Mouse (Mus musculus): ENCODE measurements at regions not wholly inside any gene's neighbourhood (a gene's known extent, or its start where the extent isn't known, plus 50 kb on each side); places are given as distances from the start of the nearest gene placed in this dataset.

- WGBS: 84% methylated on average over 5 of the region's 5 CpGs
- Histone ChIP-seq H3K4me2 (replicated peaks; ENCODE audit: low read depth, low read length) (no peak overlapping the region), H3K27ac (ENCODE audit: low read depth, low read length) (no peak overlapping the region), H3K27me3 (ENCODE audit: control insufficient read depth, insufficient read depth, low read length) (no peaks in the 10 kb centered on the region), H3K36me3 (ENCODE audit: control insufficient read depth, insufficient read depth, low read length) (no peaks in the 10 kb centered on the region), H3K4me3 (ENCODE audit: low read length) (no peak overlapping the region), H3K9ac (ENCODE audit: low read depth, low read length) (no peak overlapping the region), H3K9me3 (ENCODE audit: control insufficient read depth, low read length) (no peaks in the 10 kb centered on the region), H3K4me1 (ENCODE audit: control insufficient read depth, insufficient read depth, low read length) (no peaks in the 10 kb centered on the region)
- ATAC-seq (ENCODE audit: low FRiP score, low TSS enrichment): no peak
Measured at GRCm38 (mm10) chr5:28884746-28885365, 310.9 kb upstream of the Rnf32 start.

GRCm38 (mm10) chr5:28876199-28876598 lies 319.6 kb upstream of the Rnf32 start:
- Histone ChIP-seq H3K9ac (ENCODE audit: low read depth, low read length) (no peak overlapping the region), H3K4me1 (ENCODE audit: control insufficient read depth, insufficient read depth, low read length) (no peaks in the 10 kb centered on the region), H3K36me3 (ENCODE audit: control insufficient read depth, insufficient read depth, low read length) (no peaks in the 10 kb centered on the region), H3K4me2 (replicated peaks; ENCODE audit: low read depth, low read length) (no peak overlapping the region), H3K27me3 (ENCODE audit: control insufficient read depth, insufficient read depth, low read length) (no peaks in the 10 kb centered on the region), H3K27ac (ENCODE audit: low read depth, low read length) (no peak overlapping the region), H3K4me3 (ENCODE audit: low read length) (no peak overlapping the region), H3K9me3 (ENCODE audit: control insufficient read depth, low read length) (no peaks in the 10 kb centered on the region)
- ATAC-seq (ENCODE audit: low FRiP score, low TSS enrichment): no peak
- WGBS: 81% methylated on average over 8 of the region's 8 CpGs

- Histone ChIP-seq H3K36me3 (ENCODE audit: control insufficient read depth, insufficient read depth, low read length) (no peaks in the 10 kb centered on the region), H3K4me1 (ENCODE audit: control insufficient read depth, insufficient read depth, low read length) (no peaks in the 10 kb centered on the region), H3K9me3 (ENCODE audit: control insufficient read depth, low read length) (no peaks in the 10 kb centered on the region), H3K27me3 (ENCODE audit: control insufficient read depth, insufficient read depth, low read length) (no peaks in the 10 kb centered on the region), H3K4me2 (replicated peaks; ENCODE audit: low read depth, low read length) (no peak overlapping the region), H3K9ac (ENCODE audit: low read depth, low read length) (no peak overlapping the region), H3K4me3 (ENCODE audit: low read length) (no peak overlapping the region), H3K27ac (ENCODE audit: low read depth, low read length) (no peak overlapping the region)
- ATAC-seq (ENCODE audit: low FRiP score, low TSS enrichment): no peak
- WGBS: 86% methylated on average over 3 of the region's 3 CpGs
Measured at GRCm38 (mm10) chr5:28873600-28874265, 322.1 kb upstream of the Rnf32 start.

- Histone ChIP-seq H3K27me3 (ENCODE audit: control insufficient read depth, insufficient read depth, low read length) (no peaks in the 10 kb centered on the region), H3K4me3 (ENCODE audit: low read length) (no peak overlapping the region), H3K9ac (ENCODE audit: low read depth, low read length) (no peak overlapping the region), H3K4me1 (ENCODE audit: control insufficient read depth, insufficient read depth, low read length) (no peaks in the 10 kb centered on the region), H3K9me3 (ENCODE audit: control insufficient read depth, low read length) (no peaks in the 10 kb centered on the region), H3K27ac (ENCODE audit: low read depth, low read length) (no peak overlapping the region), H3K36me3 (ENCODE audit: control insufficient read depth, insufficient read depth, low read length) (no peaks in the 10 kb centered on the region), H3K4me2 (replicated peaks; ENCODE audit: low read depth, low read length) (no peak overlapping the region)
- no peak for ATAC-seq (ENCODE audit: low FRiP score, low TSS enrichment)
- WGBS: 82% methylated on average over 9 of the region's 9 CpGs
Measured at GRCm38 (mm10) chr5:28859604-28860371, 336.0 kb upstream of the Rnf32 start.

- no peak overlapping the region for H3K9ac ChIP-seq (ENCODE audit: low read depth, low read length)
- 78% methylated on average over 12 of the region's 12 CpGs for WGBS
Measured at GRCm38 (mm10) chr5:28838141-28838925, 357.5 kb upstream of the Rnf32 start.

GRCm38 (mm10) chr5:28819091-28819490 lies 352.0 kb upstream of the Shh start:
- no peaks in the 10 kb centered on the region for H3K9me3 ChIP-seq (ENCODE audit: control insufficient read depth, low read length)
- no peaks in the 10 kb centered on the region for H3K36me3 ChIP-seq (ENCODE audit: control insufficient read depth, insufficient read depth, low read length)
- WGBS: 90% methylated on average over 5 of the region's 5 CpGs
- no peaks in the 10 kb centered on the region for H3K27me3 ChIP-seq (ENCODE audit: control insufficient read depth, insufficient read depth, low read length)
- H3K9ac ChIP-seq (ENCODE audit: low read depth, low read length): no peak overlapping the region
- no peak for ATAC-seq (ENCODE audit: low FRiP score, low TSS enrichment)
- no peak overlapping the region for H3K4me3 ChIP-seq (ENCODE audit: low read length)
- H3K4me2 ChIP-seq (replicated peaks; ENCODE audit: low read depth, low read length): no peak overlapping the region
- H3K4me1 ChIP-seq (ENCODE audit: control insufficient read depth, insufficient read depth, low read length): no peaks in the 10 kb centered on the region
- no peak overlapping the region for H3K27ac ChIP-seq (ENCODE audit: low read depth, low read length)

More at GRCm38 (mm10) chr5:28838141-28838925, 357.5 kb upstream of the Rnf32 start:
- Histone ChIP-seq H3K27ac (ENCODE audit: low read depth, low read length) (no peak overlapping the region), H3K27me3 (ENCODE audit: control insufficient read depth, insufficient read depth, low read length) (no peaks in the 10 kb centered on the region), H3K4me1 (ENCODE audit: control insufficient read depth, insufficient read depth, low read length) (no peaks in the 10 kb centered on the region), H3K36me3 (ENCODE audit: control insufficient read depth, insufficient read depth, low read length) (no peaks in the 10 kb centered on the region), H3K4me2 (replicated peaks; ENCODE audit: low read depth, low read length) (no peak overlapping the region), H3K9me3 (ENCODE audit: control insufficient read depth, low read length) (no peaks in the 10 kb centered on the region), H3K4me3 (ENCODE audit: low read length) (no peak overlapping the region)
- ATAC-seq (ENCODE audit: low FRiP score, low TSS enrichment): no peak

- no peak for ATAC-seq (ENCODE audit: low FRiP score, low TSS enrichment)
- WGBS: 81% methylated on average over 5 of the region's 5 CpGs
- no peak overlapping the region for H3K9ac ChIP-seq (ENCODE audit: low read depth, low read length)
- no peak overlapping the region for H3K27ac ChIP-seq (ENCODE audit: low read depth, low read length)
- no peaks in the 10 kb centered on the region for H3K9me3 ChIP-seq (ENCODE audit: control insufficient read depth, low read length)
- no peaks in the 10 kb centered on the region for H3K4me1 ChIP-seq (ENCODE audit: control insufficient read depth, insufficient read depth, low read length)
- H3K4me3 ChIP-seq (ENCODE audit: low read length): no peak overlapping the region
- no peaks in the 10 kb centered on the region for H3K27me3 ChIP-seq (ENCODE audit: control insufficient read depth, insufficient read depth, low read length)
- no peaks in the 10 kb centered on the region for H3K36me3 ChIP-seq (ENCODE audit: control insufficient read depth, insufficient read depth, low read length)
- H3K4me2 ChIP-seq (replicated peaks; ENCODE audit: low read depth, low read length): no peak overlapping the region
Measured at GRCm38 (mm10) chr5:28807950-28808349, 340.9 kb upstream of the Shh start.

- ATAC-seq (ENCODE audit: low FRiP score, low TSS enrichment): no peak
- no peak overlapping the region for H3K9ac ChIP-seq (ENCODE audit: low read depth, low read length)
- H3K4me3 ChIP-seq (ENCODE audit: low read length): no peak overlapping the region
- no peak overlapping the region for H3K27ac ChIP-seq (ENCODE audit: low read depth, low read length)
- no peaks in the 10 kb centered on the region for H3K9me3 ChIP-seq (ENCODE audit: control insufficient read depth, low read length)
- H3K36me3 ChIP-seq (ENCODE audit: control insufficient read depth, insufficient read depth, low read length): no peaks in the 10 kb centered on the region
- H3K27me3 ChIP-seq (ENCODE audit: control insufficient read depth, insufficient read depth, low read length): no peaks in the 10 kb centered on the region
- H3K4me1 ChIP-seq (ENCODE audit: control insufficient read depth, insufficient read depth, low read length): no peaks in the 10 kb centered on the region
- WGBS: 77% methylated on average over 2 of the region's 2 CpGs
- H3K4me2 ChIP-seq (replicated peaks; ENCODE audit: low read depth, low read length): no peak overlapping the region
Measured at GRCm38 (mm10) chr5:28799464-28799863, 332.4 kb upstream of the Shh start.
